Mouse (Mus musculus) ES-E14 (cell line): ENCODE data around the gene Etnk1.
"Not testable (repeated sequence)": the region's sequence is repeated elsewhere in the genome, so short reads cannot be mapped to it uniquely, and the experiment has no call there.

Source experiments
- MAFK ChIP-seq: IDR thresholded peaks from 2 replicates; pipeline ENCODE4 v1.6.1; 2014; ENCODE audit warnings: mild to moderate bottlenecking, low read depth, low read length, inconsistent platforms; ENCODE audit not compliant: insufficient read depth
- ZC3H11A ChIP-seq: IDR thresholded peaks from 2 replicates; pipeline ENCODE4 v1.6.1; 2012; ENCODE audit warnings: low read depth, mild to moderate bottlenecking, inconsistent platforms, low read length, borderline replicate concordance

DNA sequence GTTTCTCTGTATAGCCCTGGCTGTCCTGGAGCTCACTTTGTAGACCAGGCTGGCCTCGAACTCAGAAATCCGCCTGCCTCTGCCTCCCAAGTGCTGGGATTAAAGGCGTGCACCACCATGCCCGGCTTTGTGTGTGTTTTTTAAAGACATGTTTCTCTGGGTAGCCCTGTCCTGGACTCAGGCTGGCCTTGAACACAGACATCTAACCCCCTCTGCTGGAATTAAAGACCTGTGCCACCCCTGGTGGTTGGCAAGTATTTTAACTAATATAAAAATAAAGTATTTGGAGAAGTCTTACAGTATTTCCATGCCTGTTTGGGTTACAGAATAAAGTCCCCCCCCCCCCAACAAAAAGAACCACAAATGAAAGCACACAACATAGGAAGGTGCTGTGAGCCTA lies 5.7 kb downstream of the Etnk1 start:
- TF ChIP-seq ZC3H11A, MAFK: not testable (repeated sequence)
